Mouse (Mus musculus): ENCODE measurements at regions not wholly inside any gene's neighbourhood (a gene's known extent, or its start where the extent isn't known, plus 50 kb on each side); places are given as distances from the start of the nearest gene placed in this dataset.

- H3K27me3 ChIP-seq (ENCODE audit: control insufficient read depth, insufficient read depth, low read length): no peaks in the 10 kb centered on the region
- TF ChIP-seq CTCF (IDR thresholded peaks at IDR 0.05; ENCODE audit: borderline replicate concordance, insufficient read depth, low read depth, low read length): no peak
- no peak for TF ChIP-seq POLR2A (IDR thresholded peaks at IDR 0.05; ENCODE audit: borderline replicate concordance, insufficient read depth, low read length)
- no peak for DNase-seq
- H3K4me3 ChIP-seq (replicated peaks; ENCODE audit: insufficient read depth, low read depth, low read length): no peak overlapping the region
- no peaks in the 10 kb centered on the region for H3K4me1 ChIP-seq (ENCODE audit: control insufficient read depth, insufficient read depth, low read length)
- 84% methylated on average over 11 of the region's 11 CpGs for WGBS
- H3K27ac ChIP-seq (ENCODE audit: insufficient read depth, low read length): no peak overlapping the region
Observed at GRCm38 (mm10) chr4:52036765-52037353, 402.2 kb upstream of the Smc2 start.

DNA sequence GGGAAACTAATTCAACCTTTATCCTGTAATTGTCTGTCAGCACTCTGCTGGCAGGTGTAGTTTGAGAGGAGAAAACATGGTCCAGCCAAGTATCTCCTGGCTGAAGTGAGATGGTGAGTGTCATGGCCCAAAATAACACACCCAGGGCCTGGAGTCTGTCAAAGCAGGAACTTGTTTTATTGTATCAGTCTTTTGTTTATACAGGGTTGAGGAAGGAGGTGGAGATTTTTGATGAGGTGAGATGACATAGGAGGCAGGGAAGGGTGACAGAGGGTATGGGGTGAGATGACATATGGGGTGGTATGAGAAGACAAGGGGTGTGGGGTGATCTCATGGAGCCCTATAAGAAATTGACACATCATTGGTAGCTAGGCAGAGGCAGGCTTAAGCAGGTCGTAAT lies 395.6 kb upstream of the Smc2 start:
- Histone ChIP-seq H3K4me1 (ENCODE audit: control insufficient read depth, insufficient read depth, low read length) (no peaks in the 10 kb centered on the region), H3K27ac (ENCODE audit: insufficient read depth, low read length) (no peak overlapping the region), H3K27me3 (ENCODE audit: control insufficient read depth, insufficient read depth, low read length) (no peaks in the 10 kb centered on the region), H3K4me3 (replicated peaks; ENCODE audit: insufficient read depth, low read depth, low read length) (no peak overlapping the region)
- no peak for DNase-seq
- WGBS: 96% methylated on average over 1 of the region's 1 CpGs
- TF ChIP-seq POLR2A (IDR thresholded peaks at IDR 0.05; ENCODE audit: borderline replicate concordance, insufficient read depth, low read length): no peak

DNA sequence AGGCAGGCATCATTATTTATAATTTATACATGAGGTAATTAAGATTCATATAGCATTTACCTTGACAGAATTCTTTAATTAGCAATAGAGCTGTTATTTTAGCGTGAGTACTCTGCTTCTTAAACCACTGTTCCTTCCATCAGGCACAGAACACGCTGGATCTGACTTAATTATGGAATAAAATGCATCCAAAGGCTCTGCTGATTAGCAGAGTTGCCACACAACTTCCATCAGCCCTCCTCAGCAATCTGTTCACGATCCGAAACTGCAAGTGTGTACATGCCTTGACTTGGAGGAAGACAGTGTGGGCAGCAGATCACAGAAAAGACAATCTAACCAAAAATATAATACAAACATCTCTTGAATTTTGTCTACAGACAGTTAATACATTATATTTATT lies 388.1 kb upstream of the Smc2 start:
- DNase-seq: no peak
- Histone ChIP-seq H3K27me3 (ENCODE audit: control insufficient read depth, insufficient read depth, low read length) (no peaks in the 10 kb centered on the region), H3K4me1 (ENCODE audit: control insufficient read depth, insufficient read depth, low read length) (no peaks in the 10 kb centered on the region), H3K27ac (ENCODE audit: insufficient read depth, low read length) (no peak overlapping the region), H3K4me3 (replicated peaks; ENCODE audit: insufficient read depth, low read depth, low read length) (no peak overlapping the region)
- TF ChIP-seq POLR2A (IDR thresholded peaks at IDR 0.05; ENCODE audit: borderline replicate concordance, insufficient read depth, low read length): no peak
- no peak for TF ChIP-seq CTCF (IDR thresholded peaks at IDR 0.05; ENCODE audit: borderline replicate concordance, insufficient read depth, low read depth, low read length)
- 75% methylated on average over 4 of the region's 4 CpGs for WGBS

- no peaks in the 10 kb centered on the region for H3K4me1 ChIP-seq (ENCODE audit: control insufficient read depth, insufficient read depth, low read length)
Observed at GRCm38 (mm10) chr4:52056031-52056430, 383.0 kb upstream of the Smc2 start.

DNA sequence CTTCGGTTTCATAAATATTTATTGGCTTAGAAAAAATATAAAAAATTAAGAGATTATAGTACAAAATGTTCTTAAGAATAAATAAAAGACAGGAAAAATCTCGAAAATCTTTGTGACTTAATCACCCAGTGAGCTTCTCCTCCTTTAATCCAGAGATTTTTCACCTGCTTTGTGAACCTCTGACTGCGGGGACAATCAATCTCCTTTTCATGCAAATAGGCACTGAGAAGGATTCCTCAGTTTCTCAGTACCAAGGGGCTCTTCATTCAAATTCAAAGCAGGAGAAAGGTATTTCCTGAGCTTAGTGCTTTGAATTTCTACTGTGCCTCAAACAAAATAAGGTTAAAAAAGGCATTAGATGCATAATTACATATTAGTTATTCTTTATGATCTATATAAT lies 379.0 kb upstream of the Smc2 start:
- no peaks in the 10 kb centered on the region for H3K4me1 ChIP-seq (ENCODE audit: control insufficient read depth, insufficient read depth, low read length)
- TF ChIP-seq POLR2A (IDR thresholded peaks at IDR 0.05; ENCODE audit: borderline replicate concordance, insufficient read depth, low read length) (no peak), CTCF (IDR thresholded peaks at IDR 0.05; ENCODE audit: borderline replicate concordance, insufficient read depth, low read depth, low read length) (no peak)
- 65% methylated on average over 3 of the region's 3 CpGs for WGBS
- no peak overlapping the region for H3K27ac ChIP-seq (ENCODE audit: insufficient read depth, low read length)
- DNase-seq: no peak
- no peak overlapping the region for H3K4me3 ChIP-seq (replicated peaks; ENCODE audit: insufficient read depth, low read depth, low read length)
- no peaks in the 10 kb centered on the region for H3K27me3 ChIP-seq (ENCODE audit: control insufficient read depth, insufficient read depth, low read length)

More at GRCm38 (mm10) chr4:52056031-52056430, 383.0 kb upstream of the Smc2 start:
- H3K27ac ChIP-seq (ENCODE audit: insufficient read depth, low read length): no peak overlapping the region
- H3K4me3 ChIP-seq (replicated peaks; ENCODE audit: insufficient read depth, low read depth, low read length): no peak overlapping the region
- DNase-seq: no peak
- no peaks in the 10 kb centered on the region for H3K27me3 ChIP-seq (ENCODE audit: control insufficient read depth, insufficient read depth, low read length)
- TF ChIP-seq POLR2A (IDR thresholded peaks at IDR 0.05; ENCODE audit: borderline replicate concordance, insufficient read depth, low read length) (no peak), CTCF (IDR thresholded peaks at IDR 0.05; ENCODE audit: borderline replicate concordance, insufficient read depth, low read depth, low read length) (no peak)

- WGBS: 77% methylated on average over 3 of the region's 3 CpGs
- Histone ChIP-seq H3K4me3 (replicated peaks; ENCODE audit: insufficient read depth, low read depth, low read length) (no peak overlapping the region), H3K27me3 (ENCODE audit: control insufficient read depth, insufficient read depth, low read length) (no peaks in the 10 kb centered on the region), H3K4me1 (ENCODE audit: control insufficient read depth, insufficient read depth, low read length) (no peaks in the 10 kb centered on the region), H3K27ac (ENCODE audit: insufficient read depth, low read length) (no peak overlapping the region)
- TF ChIP-seq CTCF (IDR thresholded peaks at IDR 0.05; ENCODE audit: borderline replicate concordance, insufficient read depth, low read depth, low read length) (no peak), POLR2A (IDR thresholded peaks at IDR 0.05; ENCODE audit: borderline replicate concordance, insufficient read depth, low read length) (no peak)
- no peak for DNase-seq
Observed at GRCm38 (mm10) chr4:52099187-52099586, 339.9 kb upstream of the Smc2 start.

DNA sequence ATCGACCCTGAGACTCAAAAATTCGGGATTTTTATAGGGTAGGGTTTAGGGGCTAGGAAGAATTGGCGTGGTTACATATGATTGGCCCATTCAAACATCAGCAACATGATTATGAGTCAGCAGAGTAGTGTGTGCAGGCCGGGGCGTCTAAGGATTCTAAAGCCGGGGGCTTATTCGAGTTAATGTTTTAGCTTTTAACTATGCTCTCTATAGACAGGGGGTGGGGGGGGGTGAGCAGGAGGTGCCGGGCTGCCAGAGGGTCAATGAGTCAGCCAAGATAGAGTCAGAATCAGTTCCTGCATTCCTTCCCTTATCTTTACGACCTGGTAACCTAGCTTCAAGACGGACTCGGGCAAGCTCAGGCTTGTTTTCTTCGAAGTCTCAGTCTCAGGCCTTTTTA lies 333.2 kb upstream of the Smc2 start:
- WGBS: 90% methylated on average over 12 of the region's 12 CpGs

DNA sequence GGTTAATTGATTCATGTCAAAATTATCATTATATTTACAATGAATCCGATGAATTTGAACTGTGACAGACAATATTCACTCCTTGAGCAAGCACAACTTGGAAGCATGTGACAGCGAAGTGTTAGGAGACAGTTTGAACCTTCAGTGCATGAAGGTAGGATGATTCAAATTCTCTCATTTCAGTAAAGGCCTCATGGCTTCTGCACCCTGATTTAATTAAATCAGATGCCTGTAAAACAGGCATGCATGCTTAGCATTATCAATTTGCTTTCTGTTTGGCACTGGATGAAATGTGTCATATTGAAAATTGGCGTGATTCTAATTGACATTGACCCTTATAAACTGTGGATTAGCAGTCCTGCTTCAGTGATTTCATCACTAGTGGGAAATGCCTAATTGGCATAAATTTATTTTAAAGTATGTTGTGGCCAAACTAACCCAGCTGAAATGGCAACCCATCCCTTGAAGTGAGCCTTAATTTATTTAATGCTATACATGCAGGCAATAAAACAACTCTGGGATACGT lies 321.2 kb upstream of the Smc2 start:
- no peak for DNase-seq

More for the DNA sequence above, 333.2 kb upstream of the Smc2 start:
- DNase-seq: no peak
- Histone ChIP-seq H3K4me1 (ENCODE audit: control insufficient read depth, insufficient read depth, low read length) (no peaks in the 10 kb centered on the region), H3K4me3 (replicated peaks; ENCODE audit: insufficient read depth, low read depth, low read length) (no peak overlapping the region), H3K27me3 (ENCODE audit: control insufficient read depth, insufficient read depth, low read length) (no peaks in the 10 kb centered on the region), H3K27ac (ENCODE audit: insufficient read depth, low read length) (no peak overlapping the region)
- TF ChIP-seq POLR2A (IDR thresholded peaks at IDR 0.05; ENCODE audit: borderline replicate concordance, insufficient read depth, low read length) (no peak), CTCF (IDR thresholded peaks at IDR 0.05; ENCODE audit: borderline replicate concordance, insufficient read depth, low read depth, low read length) (no peak)

More for the DNA sequence above, 321.2 kb upstream of the Smc2 start:
- no peaks in the 10 kb centered on the region for H3K27me3 ChIP-seq (ENCODE audit: control insufficient read depth, insufficient read depth, low read length)
- H3K4me3 ChIP-seq (replicated peaks; ENCODE audit: insufficient read depth, low read depth, low read length): no peak overlapping the region
- no peak overlapping the region for H3K27ac ChIP-seq (ENCODE audit: insufficient read depth, low read length)
- TF ChIP-seq CTCF (IDR thresholded peaks at IDR 0.05; ENCODE audit: borderline replicate concordance, insufficient read depth, low read depth, low read length) (no peak), POLR2A (IDR thresholded peaks at IDR 0.05; ENCODE audit: borderline replicate concordance, insufficient read depth, low read length) (no peak)
- WGBS: 35% methylated on average over 4 of the region's 4 CpGs
- H3K4me1 ChIP-seq (ENCODE audit: control insufficient read depth, insufficient read depth, low read length): no peaks in the 10 kb centered on the region
